Mouse (Mus musculus) stomach, embryonic 15.5 days (tissue): ENCODE data around the gene Ambp. TPM values are rescaled to one million over a fixed set of nuclear protein-coding genes. Genes with fewer than 3 reads are reported as not detected.

ENCODE experiments used
- ATAC-seq: fragments of 200-750 bp; cut with Nextera tagmentation; 2 replicates; pipeline ENCODE4 v1.8.0; 2017; ENCODE audit warnings: low read depth, moderate number of reproducible peaks, moderate TSS enrichment; ENCODE audit not compliant: insufficient read depth, low FRiP score
- H3K27ac ChIP-seq: fragments of 300-500 bp; sonication (generic); 2 replicates; pipeline ENCODE4 v1.5.1; 2015; ENCODE audit warnings: mild to moderate bottlenecking, inconsistent platforms
- H3K27me3 ChIP-seq: fragments of 300-500 bp; sonication (generic); replicated peaks from 2 replicates; pipeline ENCODE4 v1.6.1; 2015; ENCODE audit warnings: inconsistent platforms
- H3K36me3 ChIP-seq: fragments of 300-500 bp; sonication (generic); 2 replicates; pipeline ENCODE4 v1.6.1; 2015; ENCODE audit warnings: inconsistent platforms
- H3K4me1 ChIP-seq: fragments of 300-500 bp; sonication (generic); 2 replicates; pipeline ENCODE4 v1.6.1; 2015; ENCODE audit warnings: inconsistent platforms
- H3K4me2 ChIP-seq: fragments of 300-500 bp; sonication (generic); 2 replicates; pipeline ENCODE4 v1.6.1; 2015; ENCODE audit warnings: mild to moderate bottlenecking, inconsistent platforms
- H3K4me3 ChIP-seq: fragments of 300-500 bp; sonication (generic); replicated peaks from 2 replicates; pipeline ENCODE4 v1.5.1; 2015; ENCODE audit warnings: inconsistent platforms
- H3K9ac ChIP-seq: fragments of 300-500 bp; sonication (generic); 2 replicates; pipeline ENCODE4 v1.6.1; 2015; ENCODE audit warnings: inconsistent platforms
- H3K9me3 ChIP-seq: fragments of 300-500 bp; sonication (generic); 2 replicates; pipeline ENCODE4 v1.6.1; 2016; ENCODE audit warnings: inconsistent platforms
- WGBS: fragments of 180-500 bp; shearing (Covaris S2); methylation state at CpG from one replicate; pipeline ENCODE4 v1.1.7; 2015; 5-methylcytosine and 5-hydroxymethylcytosine counted together
- polyA plus RNA-seq: library from polyadenylated mRNA; unstranded; fragments of >200 nt; fragmentation: Nextera tagmentation; extraction: Ambion mirVana; gene quantifications from 2 replicates; pipeline ENCODE4 v1.2.1, GENCODE M21; 2015

Gene Ambp
- polyA plus RNA-seq, 1 experiment from 2014 or later: 167 TPM

- peak overlapping the region; percentile 73 for H3K27ac ChIP-seq
- no peaks in the 10 kb centered on the region for H3K9me3 ChIP-seq
- ATAC-seq: peak; percentile 54
- no peak overlapping the region; the same call in 1 of the 2 replicates for H3K9ac ChIP-seq
- H3K4me2 ChIP-seq: no peak overlapping the region
- H3K4me3 ChIP-seq: no peak overlapping the region
- no peaks in the 10 kb centered on the region for H3K27me3 ChIP-seq
- H3K36me3 ChIP-seq: no peaks in the 10 kb centered on the region
- WGBS: 12% methylated on average over 5 of the region's 5 CpGs
- 0 out of 2 replicates have a peak, but pooled peaks cover 9% of the 10 kb centered on the region for H3K4me1 ChIP-seq
These were observed 4.5 kb upstream of the Ambp start for GRCm38 (mm10) chr4:63158961-63159592.

- no peaks in the 10 kb centered on the region for H3K36me3 ChIP-seq
- 84% methylated on average over 7 of the region's 7 CpGs for WGBS
- no peaks in the 10 kb centered on the region for H3K9me3 ChIP-seq
- no peak overlapping the region for H3K4me2 ChIP-seq
- H3K27ac ChIP-seq: peak overlapping the region; percentile 8; the same call in 1 of the 2 replicates
- H3K9ac ChIP-seq: no peak overlapping the region
- no peak for ATAC-seq
- H3K27me3 ChIP-seq: no peaks in the 10 kb centered on the region
- H3K4me3 ChIP-seq: no peak overlapping the region
- 0 out of 2 replicates have a peak, but pooled peaks cover 9% of the 10 kb centered on the region for H3K4me1 ChIP-seq
These were observed 3.6 kb upstream of the Ambp start for GRCm38 (mm10) chr4:63158192-63158591.

- no peaks in the 10 kb centered on the region for H3K27me3 ChIP-seq
- ATAC-seq: peak; percentile 89
- 0 out of 2 replicates have a peak, but pooled peaks cover 9% of the 10 kb centered on the region for H3K4me1 ChIP-seq
- H3K4me3 ChIP-seq: no peak overlapping the region
- 36% methylated on average over 8 of the region's 8 CpGs for WGBS
- no peaks in the 10 kb centered on the region for H3K9me3 ChIP-seq
- H3K9ac ChIP-seq: no peak overlapping the region
- peak overlapping the region; percentile 77 for H3K27ac ChIP-seq
- no peaks in the 10 kb centered on the region for H3K36me3 ChIP-seq
- no peak overlapping the region for H3K4me2 ChIP-seq
These were observed 2.4 kb upstream of the Ambp start for GRCm38 (mm10) chr4:63156726-63157634.

- H3K9me3 ChIP-seq: no peaks in the 10 kb centered on the region
- no peak overlapping the region for H3K9ac ChIP-seq
- 0 out of 2 replicates have a peak, but pooled peaks cover 9% of the 10 kb centered on the region for H3K4me1 ChIP-seq
- 48% methylated on average over 2 of the region's 2 CpGs for WGBS
- no peak overlapping the region for H3K4me2 ChIP-seq
- H3K4me3 ChIP-seq: no peak overlapping the region
- no peaks in the 10 kb centered on the region for H3K36me3 ChIP-seq
- H3K27me3 ChIP-seq: no peaks in the 10 kb centered on the region
- no peak for ATAC-seq
- no peak overlapping the region for H3K27ac ChIP-seq
These were observed 997 bp upstream of the Ambp start for GRCm38 (mm10) chr4:63155596-63155995.

- H3K4me2 ChIP-seq: no peak overlapping the region; the same call in 1 of the 2 replicates
These were observed 571 bp downstream of the Ambp start for GRCm38 (mm10) chr4:63154028-63154427.

GRCm38 (mm10) chr4:63151127-63151526 lies 3.5 kb downstream of the Ambp start:
- no peak overlapping the region for H3K4me3 ChIP-seq
- no peaks in the 10 kb centered on the region for H3K36me3 ChIP-seq
- H3K4me2 ChIP-seq: no peak overlapping the region
- no peaks in the 10 kb centered on the region for H3K27me3 ChIP-seq
- H3K9ac ChIP-seq: no peak overlapping the region
- 86% methylated on average over 6 of the region's 6 CpGs for WGBS
- no peaks in the 10 kb centered on the region for H3K9me3 ChIP-seq
- ATAC-seq: no peak
- no peak overlapping the region for H3K27ac ChIP-seq
- 0 out of 2 replicates have a peak, but pooled peaks cover 6% of the 10 kb centered on the region for H3K4me1 ChIP-seq

More at GRCm38 (mm10) chr4:63154028-63154427, 571 bp downstream of the Ambp start:
- ATAC-seq: no peak
- Histone ChIP-seq H3K27ac (no peak overlapping the region), H3K4me3 (no peak overlapping the region), H3K9me3 (no peaks in the 10 kb centered on the region), H3K9ac (no peak overlapping the region), H3K4me1 (0 out of 2 replicates have a peak, but pooled peaks cover 9% of the 10 kb centered on the region), H3K36me3 (no peaks in the 10 kb centered on the region), H3K27me3 (no peaks in the 10 kb centered on the region)
- WGBS: 43% methylated on average over 4 of the region's 4 CpGs

- no peak for ATAC-seq
- Histone ChIP-seq H3K4me3 (no peak overlapping the region), H3K27me3 (no peaks in the 10 kb centered on the region), H3K9ac (no peak overlapping the region), H3K9me3 (no peaks in the 10 kb centered on the region), H3K4me2 (no peak overlapping the region), H3K4me1 (no peaks in the 10 kb centered on the region), H3K36me3 (no peaks in the 10 kb centered on the region), H3K27ac (no peak overlapping the region)
- WGBS: 95% methylated on average over 6 of the region's 6 CpGs
These were observed 7.3 kb downstream of the Ambp start for GRCm38 (mm10) chr4:63147268-63147667.

- Histone ChIP-seq H3K27me3 (no peaks in the 10 kb centered on the region), H3K36me3 (peaks cover 19% of the 10 kb centered on the region; the same call in 1 of the 2 replicates), H3K9ac (no peak overlapping the region), H3K27ac (no peak overlapping the region), H3K9me3 (no peaks in the 10 kb centered on the region), H3K4me3 (no peak overlapping the region), H3K4me1 (no peaks in the 10 kb centered on the region), H3K4me2 (no peak overlapping the region)
- no peak for ATAC-seq
- WGBS: 91% methylated on average over 5 of the region's 5 CpGs
These were observed 24.5 kb downstream of the Ambp start for GRCm38 (mm10) chr4:63129891-63130624.

GRCm38 (mm10) chr4:63124861-63125466 lies 29.6 kb downstream of the Ambp start:
- Histone ChIP-seq H3K9ac (no peak overlapping the region), H3K36me3 (peaks cover 16% of the 10 kb centered on the region)
- ATAC-seq: no peak

GRCm38 (mm10) chr4:63118639-63119437 lies 35.8 kb downstream of the Ambp start:
- Histone ChIP-seq H3K27ac (no peak overlapping the region), H3K4me1 (no peaks in the 10 kb centered on the region), H3K27me3 (no peaks in the 10 kb centered on the region), H3K9me3 (no peaks in the 10 kb centered on the region), H3K4me2 (no peak overlapping the region), H3K9ac (no peak overlapping the region), H3K36me3 (peaks cover 33% of the 10 kb centered on the region), H3K4me3 (no peak overlapping the region)
- peak; percentile 71 for ATAC-seq
- 81% methylated on average over 5 of the region's 5 CpGs for WGBS

More at GRCm38 (mm10) chr4:63124861-63125466, 29.6 kb downstream of the Ambp start:
- Histone ChIP-seq H3K27me3 (no peaks in the 10 kb centered on the region), H3K9me3 (no peaks in the 10 kb centered on the region), H3K4me3 (no peak overlapping the region), H3K4me1 (no peaks in the 10 kb centered on the region), H3K27ac (no peak overlapping the region), H3K4me2 (no peak overlapping the region)
- WGBS: 81% methylated on average over 8 of the region's 8 CpGs
